Mouse (Mus musculus): ENCODE measurements around the gene Pnmt. TPM values are rescaled to one million over a fixed set of nuclear protein-coding genes. Genes with fewer than 3 reads are reported as not detected.

Pnmt gene
- 2.7 and 3.8 TPM in 2 replicates for polyA plus RNA-seq (2015; fragmentation: Nextera tagmentation; extraction: Ambion mirVana)

DNA sequence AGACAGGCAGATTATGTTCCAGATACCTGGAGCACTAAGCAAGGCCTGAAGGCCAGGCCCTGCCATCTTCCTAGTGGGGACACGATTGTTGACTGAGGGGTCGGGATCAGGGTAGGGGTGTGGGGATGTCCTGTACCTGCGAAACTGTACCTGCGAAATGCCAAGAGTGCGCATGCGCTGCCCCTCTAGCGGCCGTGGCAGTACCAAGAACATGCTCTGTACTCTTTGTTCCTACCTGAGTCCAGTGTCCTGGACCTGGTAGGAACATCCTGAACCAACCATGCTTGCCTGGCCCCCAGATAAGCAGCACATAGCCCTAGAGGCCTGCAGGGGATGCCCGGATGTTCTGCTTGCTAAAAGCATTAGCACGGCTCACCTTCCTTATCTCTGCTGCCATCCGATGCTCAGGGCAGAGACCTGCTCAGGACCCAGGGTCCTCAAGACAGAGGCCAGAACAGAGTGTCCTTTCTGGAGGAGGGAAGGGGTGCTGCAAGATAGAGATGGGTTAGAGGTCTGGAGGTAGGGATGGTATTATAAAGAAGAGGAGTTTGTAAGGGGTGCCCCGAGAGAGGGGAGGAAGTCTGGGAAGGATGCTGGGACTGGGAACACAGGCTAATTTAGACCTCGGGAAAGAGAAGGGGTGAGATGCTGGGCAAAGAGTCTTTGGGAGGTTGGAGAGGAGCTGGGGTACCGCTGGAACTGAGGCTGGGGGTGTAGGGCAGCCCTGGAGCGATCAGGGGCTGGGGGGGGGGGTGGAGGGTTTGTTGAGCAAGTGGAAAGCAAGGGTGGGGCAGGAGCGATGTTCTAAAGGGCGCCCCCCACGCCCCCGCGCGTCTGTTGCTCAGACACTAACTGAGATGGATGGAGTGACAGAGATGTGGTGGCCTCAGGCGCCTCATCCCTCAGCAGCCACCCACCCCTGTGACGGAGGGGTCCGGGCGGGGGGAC lies at the start of gene Pnmt:
Gene Pnmt, plus strand, starts transcription at position 813 of the 948 bp plus-strand sequence.
- H3K27me3 ChIP-seq: peaks cover 62% of the 10 kb centered on the region
- peak within 1 kb of the TSS; percentile 26; the same call in 1 of the 2 replicates for H3K9ac ChIP-seq
- H3K27ac ChIP-seq: peak within 1 kb of the TSS; percentile 69; the same call in 1 of the 2 replicates
- H3K36me3 ChIP-seq: peaks cover 2% of the 10 kb centered on the region
- no peak within 1 kb of the TSS for H3K4me3 ChIP-seq (replicated peaks)
- ATAC-seq (replicated peaks; ENCODE audit: low FRiP score): no peak
- WGBS: 45% methylated on average over 25 of the region's 25 CpGs
- H3K4me2 ChIP-seq: peak within 1 kb of the TSS; percentile 20; the same call in 1 of the 2 replicates
- no peaks in the 10 kb centered on the region for H3K9me3 ChIP-seq (replicated peaks)
- H3K4me1 ChIP-seq: peaks cover 62% of the 10 kb centered on the region

DNA sequence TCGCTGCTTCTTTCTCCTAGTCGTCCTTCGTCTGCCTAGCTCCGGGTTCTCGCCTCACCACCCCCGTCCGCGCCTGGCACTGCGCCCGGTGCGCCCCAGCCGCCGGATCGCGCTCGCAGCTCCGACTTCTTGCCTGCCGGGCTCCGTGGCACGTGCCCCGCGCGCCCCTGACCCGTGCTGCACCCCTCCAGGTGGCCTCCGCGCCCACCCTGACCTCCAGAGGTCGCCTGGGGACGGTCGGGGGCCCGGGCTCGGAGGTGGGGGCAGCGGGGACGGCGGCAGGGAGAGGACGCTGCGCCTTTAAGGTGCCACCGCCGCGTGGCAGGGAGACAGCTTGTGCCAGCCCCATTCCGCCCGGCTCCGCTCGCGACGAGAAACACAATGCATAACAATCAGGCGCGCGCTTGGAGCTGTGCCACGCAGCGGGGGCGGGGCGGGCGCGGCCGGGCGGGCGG lies 47.7 kb upstream of the Pnmt start:
- WGBS: under 1% methylated on average over 54 of the region's 57 CpGs
- Histone ChIP-seq H3K27ac (no peak overlapping the region), H3K9ac (peak overlapping the region; percentile 21), H3K36me3 (no peaks in the 10 kb centered on the region), H3K4me3 (replicated peaks) (peak overlapping the region; percentile 52), H3K9me3 (replicated peaks) (no peaks in the 10 kb centered on the region), H3K27me3 (peaks cover 85% of the 10 kb centered on the region), H3K4me2 (peak overlapping the region; percentile 92), H3K4me1 (peaks cover 48% of the 10 kb centered on the region)
- ATAC-seq (replicated peaks; ENCODE audit: low FRiP score): no peak

DNA sequence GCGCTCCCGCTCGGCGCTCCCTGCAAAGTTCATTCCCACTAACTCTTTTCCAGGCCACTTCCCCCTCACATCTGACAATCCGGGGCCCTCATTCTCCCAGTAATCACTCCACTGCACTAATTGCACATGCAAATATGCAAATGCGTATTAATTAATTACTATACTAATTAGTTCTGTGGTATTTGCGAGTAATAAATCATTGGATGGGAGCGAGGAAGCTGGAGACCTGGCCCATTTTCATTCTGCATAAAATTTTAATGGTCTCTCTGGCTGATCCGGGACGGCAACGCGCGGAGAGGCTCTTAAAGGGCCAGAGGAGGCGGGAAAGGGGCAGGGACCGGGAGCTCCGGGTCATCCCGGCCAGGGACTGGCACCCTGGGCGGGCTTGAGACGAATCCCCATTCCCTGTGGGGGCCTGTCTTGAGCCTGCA lies 47.2 kb upstream of the Pnmt start:
- Histone ChIP-seq H3K9me3 (replicated peaks) (no peaks in the 10 kb centered on the region), H3K4me3 (replicated peaks) (peak overlapping the region; percentile 52), H3K27me3 (peaks cover 85% of the 10 kb centered on the region), H3K4me1 (peaks cover 45% of the 10 kb centered on the region), H3K9ac (peak overlapping the region; percentile 21), H3K27ac (no peak overlapping the region), H3K36me3 (no peaks in the 10 kb centered on the region), H3K4me2 (peak overlapping the region; percentile 92)
- WGBS: under 1% methylated on average over 19 of the region's 19 CpGs
- ATAC-seq (replicated peaks; ENCODE audit: low FRiP score): no peak

DNA sequence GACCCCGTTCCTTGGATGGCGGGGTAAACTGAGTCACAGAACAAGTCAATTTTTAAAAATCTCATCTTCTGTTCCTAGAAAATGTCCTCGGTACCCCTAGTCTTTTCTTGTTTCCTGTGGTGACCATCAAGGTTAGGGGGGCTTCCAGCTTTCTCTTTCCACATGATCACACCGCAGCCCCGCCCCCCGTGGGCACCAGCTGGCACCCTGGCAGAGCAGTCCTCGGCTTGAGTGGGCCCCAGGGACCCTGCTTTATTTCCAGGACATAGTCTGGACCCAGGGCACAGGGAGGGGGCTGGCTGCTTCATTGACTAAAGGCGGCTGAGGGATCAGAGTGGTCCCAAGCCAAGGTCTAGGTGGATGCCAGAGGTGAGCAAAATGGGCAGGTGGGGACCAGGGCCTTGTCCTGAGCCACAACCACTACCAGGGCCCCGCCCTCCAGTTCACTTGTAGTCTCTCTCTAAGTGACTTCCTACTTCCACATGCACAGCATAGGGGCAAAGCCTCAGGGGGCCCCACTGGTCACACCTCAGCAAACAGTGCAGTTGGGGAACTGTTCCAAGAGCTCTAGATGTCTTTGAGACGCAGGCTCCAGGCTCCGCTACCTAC lies 46.5 kb upstream of the Pnmt start:
- H3K4me2 ChIP-seq: peak overlapping the region; percentile 92
- H3K9me3 ChIP-seq (replicated peaks): no peaks in the 10 kb centered on the region
- peak overlapping the region; percentile 52 for H3K4me3 ChIP-seq (replicated peaks)
- no peak for ATAC-seq (replicated peaks; ENCODE audit: low FRiP score)
- peaks cover 83% of the 10 kb centered on the region for H3K27me3 ChIP-seq
- H3K9ac ChIP-seq: peak overlapping the region; percentile 21; the same call in 1 of the 2 replicates
- H3K36me3 ChIP-seq: no peaks in the 10 kb centered on the region
- WGBS: 11% methylated on average over 11 of the region's 11 CpGs
- no peak overlapping the region for H3K27ac ChIP-seq
- peaks cover 38% of the 10 kb centered on the region for H3K4me1 ChIP-seq

DNA sequence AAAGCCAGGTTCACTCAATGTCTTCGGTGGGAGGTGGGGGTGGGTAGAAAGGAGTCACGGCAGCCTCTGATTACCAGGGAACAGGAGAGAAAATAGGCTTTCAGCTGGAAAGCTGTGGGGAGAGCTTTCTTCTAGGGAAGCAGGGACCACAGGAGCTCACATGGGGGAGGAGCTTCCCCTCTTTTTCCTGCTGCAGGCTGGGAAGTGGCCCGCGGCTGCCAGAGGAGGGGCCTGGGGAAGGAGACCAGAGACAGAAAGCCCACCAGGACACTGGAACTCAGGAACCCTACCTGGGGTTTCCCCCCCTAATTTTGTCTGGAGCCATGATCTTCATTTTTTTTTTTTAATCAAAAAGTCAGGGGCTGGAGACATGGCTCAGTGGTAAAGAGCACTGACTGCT lies 45.7 kb upstream of the Pnmt start:
- 6% methylated on average over 4 of the region's 4 CpGs for WGBS
- Histone ChIP-seq H3K27ac (no peak overlapping the region), H3K4me3 (replicated peaks) (no peak overlapping the region), H3K9me3 (replicated peaks) (no peaks in the 10 kb centered on the region), H3K9ac (no peak overlapping the region), H3K4me2 (no peak overlapping the region), H3K36me3 (no peaks in the 10 kb centered on the region), H3K27me3 (peaks cover 82% of the 10 kb centered on the region), H3K4me1 (peaks cover 42% of the 10 kb centered on the region)
- no peak for ATAC-seq (replicated peaks; ENCODE audit: low FRiP score)

DNA sequence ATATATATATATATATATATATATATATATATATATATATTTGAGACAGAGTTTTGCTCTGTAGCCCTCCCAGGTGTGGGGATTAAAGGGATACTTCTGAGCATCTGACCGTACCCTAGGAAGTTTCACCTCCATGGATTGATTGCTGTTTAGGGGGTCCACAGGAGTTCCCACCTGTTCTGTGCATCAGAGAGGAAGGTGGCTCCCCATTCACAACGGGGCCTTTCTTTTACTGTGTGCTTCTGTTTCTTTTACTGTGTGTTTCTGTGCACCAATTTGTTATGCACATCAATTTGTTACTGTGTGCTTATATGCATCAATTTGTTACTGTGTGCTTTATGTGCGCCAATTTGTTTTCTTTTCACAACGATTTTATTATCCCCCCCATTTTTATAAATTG lies 45.1 kb upstream of the Pnmt start:
- no peak overlapping the region for H3K9ac ChIP-seq
- H3K4me1 ChIP-seq: peaks cover 44% of the 10 kb centered on the region
- no peak for ATAC-seq (replicated peaks; ENCODE audit: low FRiP score)
- no peaks in the 10 kb centered on the region for H3K36me3 ChIP-seq
- H3K9me3 ChIP-seq (replicated peaks): no peaks in the 10 kb centered on the region
- no peak overlapping the region for H3K27ac ChIP-seq
- peaks cover 81% of the 10 kb centered on the region for H3K27me3 ChIP-seq
- H3K4me2 ChIP-seq: no peak overlapping the region
- H3K4me3 ChIP-seq (replicated peaks): no peak overlapping the region
- 60% methylated on average over 4 of the region's 4 CpGs for WGBS

DNA sequence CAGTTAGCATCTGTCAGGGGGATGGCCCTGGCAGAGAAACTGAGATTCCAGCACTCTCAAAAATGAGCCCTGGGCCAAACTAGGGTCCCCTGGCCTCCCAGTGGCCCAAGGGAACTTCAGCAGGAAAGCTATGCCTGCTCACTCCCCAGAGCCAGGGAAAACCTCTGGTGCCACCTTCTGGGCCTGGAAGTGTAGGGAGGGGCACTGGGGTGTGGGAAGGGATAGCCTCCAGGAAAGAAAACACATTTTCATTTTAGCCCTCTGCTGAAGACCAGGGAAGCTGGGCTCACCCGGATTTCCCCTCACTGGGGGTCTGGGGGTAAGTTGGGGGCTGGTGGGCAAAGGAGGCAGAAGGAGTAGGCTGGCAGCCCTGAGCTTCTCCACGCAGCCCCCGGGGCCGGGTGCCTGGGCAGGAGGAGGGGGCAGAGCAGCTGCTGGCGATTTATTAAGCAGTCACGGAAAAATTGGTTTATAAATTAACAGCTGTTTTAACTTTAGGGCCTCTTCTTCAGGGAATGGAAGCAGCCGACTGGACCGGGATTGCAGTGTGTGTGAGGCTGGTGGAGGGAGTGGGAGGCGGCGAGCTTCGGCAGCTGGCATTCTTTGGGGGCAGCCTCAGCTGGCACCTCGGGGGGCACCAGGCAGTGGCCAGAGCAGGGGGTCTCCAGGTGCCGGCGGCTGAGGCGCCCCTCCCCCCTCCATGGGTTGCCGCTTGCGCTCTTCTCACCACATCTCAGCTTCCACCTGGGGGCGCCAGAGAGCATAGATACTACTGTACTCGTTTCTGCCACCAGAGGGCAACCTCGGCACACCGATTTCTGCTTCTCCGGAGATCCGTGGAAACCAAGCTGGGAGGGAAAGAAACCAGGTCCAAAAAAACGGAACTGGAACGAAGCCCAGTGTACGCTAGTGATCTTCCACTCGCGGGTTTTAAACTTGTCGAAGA lies 44.0 kb upstream of the Pnmt start:
- Histone ChIP-seq H3K4me2 (peak overlapping the region; percentile 79), H3K9me3 (replicated peaks) (no peaks in the 10 kb centered on the region), H3K36me3 (no peaks in the 10 kb centered on the region), H3K4me3 (replicated peaks) (peak overlapping the region; percentile 45), H3K9ac (peak overlapping the region; percentile 40), H3K4me1 (peaks cover 45% of the 10 kb centered on the region), H3K27ac (peak overlapping the region; percentile 82), H3K27me3 (peaks cover 81% of the 10 kb centered on the region)
- WGBS: 2% methylated on average over 29 of the region's 29 CpGs
- peak; percentile 61 for ATAC-seq (replicated peaks; ENCODE audit: low FRiP score)

DNA sequence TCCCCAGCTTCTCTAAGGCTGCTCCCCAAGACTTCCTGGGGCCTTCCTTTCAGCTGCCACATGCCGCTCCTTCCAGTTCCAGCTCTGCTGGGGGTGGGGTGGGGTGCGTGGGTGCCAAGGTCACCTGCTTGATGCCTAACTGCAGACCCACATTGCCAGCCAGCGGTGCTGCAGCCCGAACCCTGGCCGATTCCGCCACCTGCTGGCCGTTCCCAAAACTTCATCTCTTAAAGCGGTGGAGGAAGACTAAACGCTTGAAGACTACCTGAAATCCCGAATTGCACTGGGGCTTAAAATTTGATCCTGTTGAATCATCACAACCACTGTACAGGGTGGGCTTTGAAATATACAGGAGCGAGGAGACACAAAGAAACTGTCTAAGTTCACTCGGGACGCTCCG lies 41.0 kb upstream of the Pnmt start:
- no peaks in the 10 kb centered on the region for H3K36me3 ChIP-seq
- H3K27ac ChIP-seq: no peak overlapping the region
- no peak for ATAC-seq (replicated peaks; ENCODE audit: low FRiP score)
- WGBS: under 1% methylated on average over 14 of the region's 14 CpGs
- H3K9me3 ChIP-seq (replicated peaks): no peaks in the 10 kb centered on the region
- peaks cover 81% of the 10 kb centered on the region for H3K27me3 ChIP-seq
- H3K9ac ChIP-seq: no peak overlapping the region
- H3K4me2 ChIP-seq: peak overlapping the region; percentile 56
- peak overlapping the region; percentile 27 for H3K4me3 ChIP-seq (replicated peaks)
- H3K4me1 ChIP-seq: peaks cover 43% of the 10 kb centered on the region

DNA sequence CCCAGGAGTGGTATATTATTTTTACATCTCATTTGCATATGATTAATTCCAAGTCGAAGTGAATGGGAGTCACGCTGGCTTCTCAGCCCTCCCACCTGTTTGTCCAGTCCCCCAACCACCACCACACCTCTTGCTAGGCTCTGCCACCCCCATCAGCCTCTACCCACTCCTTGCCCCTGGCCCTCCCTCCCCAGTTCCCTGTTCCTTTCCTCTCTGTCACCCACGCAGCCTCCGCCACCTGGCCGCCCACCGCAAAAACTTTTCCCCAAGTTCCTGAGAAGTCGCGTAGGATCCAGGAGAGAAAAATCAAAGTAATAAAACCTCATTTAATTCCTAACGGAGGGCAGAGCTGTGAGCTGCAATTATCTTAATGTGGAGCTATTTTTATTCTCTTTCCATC lies 40.1 kb upstream of the Pnmt start:
- no peak overlapping the region for H3K9ac ChIP-seq
- no peak overlapping the region for H3K27ac ChIP-seq
- H3K27me3 ChIP-seq: peaks cover 83% of the 10 kb centered on the region
- H3K36me3 ChIP-seq: no peaks in the 10 kb centered on the region
- H3K9me3 ChIP-seq (replicated peaks): no peaks in the 10 kb centered on the region
- WGBS: 7% methylated on average over 9 of the region's 9 CpGs
- H3K4me2 ChIP-seq: no peak overlapping the region
- ATAC-seq (replicated peaks; ENCODE audit: low FRiP score): no peak
- peaks cover 43% of the 10 kb centered on the region for H3K4me1 ChIP-seq
- H3K4me3 ChIP-seq (replicated peaks): no peak overlapping the region

DNA sequence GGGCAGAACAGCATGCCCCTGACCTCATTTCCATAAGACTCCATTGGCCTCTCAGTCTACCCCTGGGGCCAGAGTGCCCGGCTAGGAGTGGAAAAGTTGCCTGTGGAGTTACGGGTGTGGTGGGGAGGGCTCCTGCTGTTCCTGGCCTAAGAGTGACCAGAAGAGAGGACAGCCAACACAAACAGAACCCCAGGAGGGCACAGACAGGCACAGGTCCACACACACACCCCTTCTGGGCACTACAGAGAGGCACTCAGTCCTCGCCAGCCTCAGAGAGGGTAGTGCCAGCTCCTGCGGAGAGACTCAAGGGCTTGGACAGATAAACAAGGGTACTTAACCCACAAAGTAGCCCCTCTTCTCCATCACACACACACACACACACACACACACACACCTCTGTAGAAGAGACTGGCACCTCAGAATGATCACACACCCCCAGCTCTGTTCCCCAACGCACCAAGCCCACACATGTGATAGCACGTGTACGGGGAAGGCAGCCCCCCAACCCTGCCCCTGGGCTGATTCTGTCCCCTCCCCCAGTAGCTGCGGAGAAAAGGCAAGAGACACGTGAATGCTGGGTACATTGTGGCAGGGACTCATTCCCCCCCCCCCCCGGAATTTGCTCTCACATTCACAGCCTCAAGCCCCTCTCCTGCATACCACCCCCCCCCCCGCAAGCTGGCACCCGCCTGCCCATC lies 38.7 kb upstream of the Pnmt start:
- WGBS: 7% methylated on average over 10 of the region's 12 CpGs
- Histone ChIP-seq H3K36me3 (no peaks in the 10 kb centered on the region), H3K4me1 (peaks cover 31% of the 10 kb centered on the region), H3K4me3 (replicated peaks) (peak overlapping the region; percentile 50; the same call in 1 of the 2 replicates), H3K9me3 (replicated peaks) (no peaks in the 10 kb centered on the region), H3K9ac (no peak overlapping the region), H3K27ac (no peak overlapping the region), H3K4me2 (peak overlapping the region; percentile 97), H3K27me3 (peaks cover 85% of the 10 kb centered on the region)
- no peak for ATAC-seq (replicated peaks; ENCODE audit: low FRiP score)

Data from kidney, embryonic 15.5 days (tissue).